Mouse (Mus musculus): ENCODE measurements around the gene Maml3. TPM values are rescaled to one million over a fixed set of nuclear protein-coding genes. Genes with fewer than 3 reads are reported as not detected.

The Maml3 gene
- polyA plus RNA-seq, 1 experiment from 2014 or later, result 0.65 TPM

DNA sequence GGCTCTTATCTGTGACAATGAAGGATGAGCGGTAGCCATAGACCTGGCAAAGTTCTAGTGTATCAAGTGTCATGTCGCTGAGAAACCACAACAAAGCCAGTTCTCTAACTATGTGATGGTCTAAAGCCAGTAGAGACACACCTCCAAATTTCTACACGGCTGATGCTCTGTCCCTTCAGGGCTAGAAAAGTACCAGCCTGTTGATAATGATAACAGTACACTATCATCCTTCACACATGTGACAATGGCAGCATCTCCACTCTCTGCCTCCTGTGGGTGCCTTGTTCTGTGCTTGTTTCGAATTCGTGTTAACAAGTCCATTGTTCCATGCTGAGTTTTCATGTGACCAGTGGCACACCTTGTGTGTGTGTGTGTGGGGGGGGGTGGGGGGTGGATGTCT is 180.2 kb downstream of the Maml3 start:
- no peak overlapping the region for H3K4me3 ChIP-seq (ENCODE audit: low read depth, low read length)
- DNase-seq, result no peak
- 0 out of 2 replicates have a peak, but pooled peaks cover 2% of the 10 kb centered on the region for H3K9me3 ChIP-seq (ENCODE audit: low read length)
- no peaks in the 10 kb centered on the region; the same call in 1 of the 2 replicates for H3K4me1 ChIP-seq (ENCODE audit: insufficient read depth)
- H3K27me3 ChIP-seq (ENCODE audit: insufficient read depth, low read length), result no peaks in the 10 kb centered on the region
- no peak for TF ChIP-seq CTCF (IDR thresholded peaks at IDR 0.05; ENCODE audit: low read depth)
- TF ChIP-seq EP300 (IDR thresholded peaks at IDR 0.05; ENCODE audit: low read depth), result no peak
- WGBS (ENCODE audit: insufficient replicate concordance), result 58% methylated on average over 5 of the region's 5 CpGs
- ATAC-seq, result no peak
- H3K4me2 ChIP-seq (ENCODE audit: low read depth, low read length), result no peak overlapping the region
- H3K36me3 ChIP-seq (replicated peaks; ENCODE audit: insufficient read depth, low read length), result no peaks in the 10 kb centered on the region
- no peak overlapping the region for H3K9ac ChIP-seq (replicated peaks)
- H3K27ac ChIP-seq (ENCODE audit: low read depth), result no peak overlapping the region

DNA sequence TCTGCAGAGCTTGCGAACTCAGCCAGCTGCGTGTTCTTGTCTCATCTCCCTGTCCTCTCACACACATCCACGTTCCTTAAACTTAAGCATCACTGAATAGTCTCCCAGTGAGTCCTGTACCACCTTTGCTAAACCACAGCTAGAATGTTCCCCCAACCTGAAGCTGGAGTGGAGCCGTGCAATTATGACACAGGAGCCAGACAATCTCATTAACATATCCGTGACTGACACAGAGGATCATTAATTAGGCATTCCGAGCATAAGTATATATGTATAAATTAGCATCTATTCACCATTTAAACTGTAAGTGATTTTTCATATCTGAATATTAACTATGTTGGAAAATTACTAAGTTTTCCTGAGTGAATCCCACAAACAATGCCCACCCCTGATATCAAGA is 181.1 kb downstream of the Maml3 start:
- ATAC-seq (no peak), DNase-seq (no peak)
- H3K9ac ChIP-seq (replicated peaks), result no peak overlapping the region
- H3K4me3 ChIP-seq (ENCODE audit: low read depth, low read length), result no peak overlapping the region
- H3K4me1 ChIP-seq (ENCODE audit: insufficient read depth), result no peaks in the 10 kb centered on the region; the same call in 1 of the 2 replicates
- no peaks in the 10 kb centered on the region for H3K27me3 ChIP-seq (ENCODE audit: insufficient read depth, low read length)
- no peak for TF ChIP-seq EP300 (IDR thresholded peaks at IDR 0.05; ENCODE audit: low read depth)
- TF ChIP-seq CTCF (IDR thresholded peaks at IDR 0.05; ENCODE audit: low read depth), result no peak
- 86% methylated on average over 6 of the region's 6 CpGs for WGBS (ENCODE audit: insufficient replicate concordance)
- 0 out of 2 replicates have a peak, but pooled peaks cover 2% of the 10 kb centered on the region for H3K9me3 ChIP-seq (ENCODE audit: low read length)
- no peak overlapping the region for H3K4me2 ChIP-seq (ENCODE audit: low read depth, low read length)
- no peaks in the 10 kb centered on the region for H3K36me3 ChIP-seq (replicated peaks; ENCODE audit: insufficient read depth, low read length)
- H3K27ac ChIP-seq (ENCODE audit: low read depth), result no peak overlapping the region

DNA sequence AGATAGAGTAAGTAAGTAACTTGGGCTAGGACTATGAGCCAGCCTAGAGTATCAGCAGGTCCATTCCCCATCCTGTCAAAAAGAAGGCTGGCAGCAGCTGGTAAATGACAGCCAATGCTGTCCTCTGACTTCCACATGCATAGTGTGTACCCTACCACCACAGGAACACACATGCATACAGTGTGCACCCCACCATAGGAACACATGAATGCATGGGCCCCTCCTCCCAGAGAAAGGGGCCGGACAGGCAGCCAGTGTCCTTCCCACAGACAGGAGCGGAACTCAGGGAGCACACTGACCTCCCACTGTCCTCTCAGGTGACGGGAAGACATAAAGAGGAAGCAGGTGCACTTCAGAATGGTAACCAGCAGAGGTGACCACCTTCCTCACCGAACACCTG is 188.0 kb downstream of the Maml3 start:
- Histone ChIP-seq H3K4me3 (ENCODE audit: low read depth, low read length) (no peak overlapping the region), H3K36me3 (replicated peaks; ENCODE audit: insufficient read depth, low read length) (no peaks in the 10 kb centered on the region), H3K9ac (replicated peaks) (no peak overlapping the region), H3K9me3 (ENCODE audit: low read length) (0 out of 2 replicates have a peak, but pooled peaks cover 2% of the 10 kb centered on the region), H3K27me3 (ENCODE audit: insufficient read depth, low read length) (no peaks in the 10 kb centered on the region), H3K4me2 (ENCODE audit: low read depth, low read length) (peak overlapping the region; percentile 53), H3K27ac (ENCODE audit: low read depth) (peak overlapping the region; percentile 72), H3K4me1 (ENCODE audit: insufficient read depth) (peaks cover 23% of the 10 kb centered on the region)
- TF ChIP-seq EP300 (IDR thresholded peaks at IDR 0.05; ENCODE audit: low read depth), result no peak
- DNase-seq, result peak; percentile 19
- WGBS (ENCODE audit: insufficient replicate concordance), result 63% methylated on average over 4 of the region's 4 CpGs
- ATAC-seq, result peak; percentile 38

DNA sequence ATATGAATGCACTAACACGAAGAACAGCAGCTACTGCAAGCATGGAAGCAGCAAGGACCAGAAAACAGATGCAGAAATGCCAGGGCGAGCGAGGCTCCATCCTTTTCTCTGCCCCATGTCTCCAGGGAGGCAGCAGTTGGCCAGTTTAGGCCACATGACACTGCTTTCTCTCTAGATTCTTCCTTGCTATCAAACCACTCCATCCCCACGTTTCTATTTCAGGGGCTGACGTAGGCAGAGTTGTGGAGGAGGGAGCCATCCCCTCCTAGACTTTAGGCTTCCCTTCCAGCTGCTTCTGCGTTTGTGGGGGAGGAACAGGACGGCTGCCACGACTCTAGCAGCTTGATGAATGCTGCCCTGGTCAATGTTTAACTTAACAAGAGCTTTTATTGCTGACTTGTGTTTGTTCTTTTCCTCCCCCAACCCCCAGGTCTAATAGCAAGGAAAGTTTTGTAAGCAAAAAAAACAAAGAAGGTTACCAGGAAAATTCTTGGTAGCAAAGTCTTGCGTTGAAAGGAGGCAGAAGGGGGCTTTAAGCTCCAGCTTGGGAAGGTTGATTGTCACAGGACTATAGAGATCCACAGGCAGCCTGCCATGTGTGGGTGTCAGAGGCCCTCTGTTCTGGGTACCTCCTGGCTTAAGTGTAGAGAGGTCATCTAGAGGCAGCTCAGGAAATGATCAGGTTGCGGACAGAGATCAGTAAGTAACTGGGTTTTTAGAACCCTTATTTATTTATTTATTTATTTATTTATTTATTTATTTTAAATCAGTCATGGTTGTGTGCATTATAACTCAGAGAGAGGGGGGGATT is 188.6 kb downstream of the Maml3 start:
- H3K27me3 ChIP-seq (ENCODE audit: insufficient read depth, low read length), result no peaks in the 10 kb centered on the region
- H3K9ac ChIP-seq (replicated peaks), result no peak overlapping the region
- H3K36me3 ChIP-seq (replicated peaks; ENCODE audit: insufficient read depth, low read length), result no peaks in the 10 kb centered on the region
- peak overlapping the region; percentile 53 for H3K4me2 ChIP-seq (ENCODE audit: low read depth, low read length)
- peak; percentile 76 for ATAC-seq
- TF ChIP-seq EP300 (IDR thresholded peaks at IDR 0.05; ENCODE audit: low read depth), result no peak
- no peak for TF ChIP-seq CTCF (IDR thresholded peaks at IDR 0.05; ENCODE audit: low read depth)
- H3K4me3 ChIP-seq (ENCODE audit: low read depth, low read length), result no peak overlapping the region
- DNase-seq, result peak; percentile 27
- 19% methylated on average over 10 of the region's 10 CpGs for WGBS (ENCODE audit: insufficient replicate concordance)
- peak overlapping the region; percentile 72 for H3K27ac ChIP-seq (ENCODE audit: low read depth)
- H3K4me1 ChIP-seq (ENCODE audit: insufficient read depth), result peaks cover 23% of the 10 kb centered on the region
- H3K9me3 ChIP-seq (ENCODE audit: low read length), result 0 out of 2 replicates have a peak, but pooled peaks cover 2% of the 10 kb centered on the region

DNA sequence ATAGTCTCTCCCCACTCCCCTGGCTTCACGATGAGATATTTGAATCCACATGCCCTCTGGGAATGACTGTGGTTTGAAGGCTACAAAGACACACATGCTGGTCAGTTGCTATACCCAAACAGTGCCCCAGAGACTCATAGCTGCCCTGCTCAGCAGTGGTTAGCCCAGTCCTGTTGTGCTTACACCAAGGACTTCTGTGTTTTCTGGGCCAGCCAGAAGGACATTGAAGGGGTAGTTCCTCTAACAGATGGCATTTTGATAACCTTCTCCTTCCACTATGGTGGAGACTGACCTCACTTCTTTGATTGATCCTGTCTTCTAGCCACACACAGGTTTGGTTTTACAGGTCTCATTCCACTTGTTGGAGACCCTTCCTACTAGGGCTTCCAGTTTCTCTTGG is 189.5 kb downstream of the Maml3 start:
- no peak for ATAC-seq
- no peak for DNase-seq
- H3K4me2 ChIP-seq (ENCODE audit: low read depth, low read length), result no peak overlapping the region

DNA sequence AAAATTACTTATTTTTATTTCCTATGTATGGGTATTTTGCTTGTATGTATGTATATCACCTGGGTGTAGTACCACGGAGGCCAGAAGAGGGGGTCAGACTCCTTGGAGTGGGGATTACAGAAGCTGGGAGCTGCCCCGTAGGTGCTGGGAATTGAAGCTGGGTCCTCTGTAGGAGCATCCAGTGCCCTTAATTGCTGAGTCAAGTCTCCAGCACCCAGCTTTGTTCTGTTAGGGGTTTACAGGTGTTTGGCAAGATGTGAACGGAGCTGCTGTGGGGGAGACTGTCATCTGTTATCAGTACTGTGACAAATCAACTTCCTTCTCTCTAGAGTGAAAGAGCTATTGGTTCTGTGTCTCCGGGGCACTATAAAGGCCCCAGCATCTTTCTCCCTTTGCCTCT is 190.0 kb downstream of the Maml3 start:
- Histone ChIP-seq H3K4me3 (ENCODE audit: low read depth, low read length) (no peak overlapping the region), H3K9ac (replicated peaks) (no peak overlapping the region), H3K9me3 (ENCODE audit: low read length) (no peaks in the 10 kb centered on the region), H3K27ac (ENCODE audit: low read depth) (no peak overlapping the region), H3K36me3 (replicated peaks; ENCODE audit: insufficient read depth, low read length) (no peaks in the 10 kb centered on the region), H3K4me1 (ENCODE audit: insufficient read depth) (peaks cover 23% of the 10 kb centered on the region), H3K4me2 (ENCODE audit: low read depth, low read length) (no peak overlapping the region), H3K27me3 (ENCODE audit: insufficient read depth, low read length) (no peaks in the 10 kb centered on the region)
- WGBS (ENCODE audit: insufficient replicate concordance), result 46% methylated on average over 4 of the region's 4 CpGs
- no peak for TF ChIP-seq EP300 (IDR thresholded peaks at IDR 0.05; ENCODE audit: low read depth)
- 0 out of 2 replicates have a peak, but pooled peaks have one; percentile 5 for TF ChIP-seq CTCF (IDR thresholded peaks at IDR 0.05; ENCODE audit: low read depth)
- no peak for DNase-seq
- ATAC-seq, result no peak

More for the DNA sequence above, 189.5 kb downstream of the Maml3 start:
- TF ChIP-seq CTCF (IDR thresholded peaks at IDR 0.05; ENCODE audit: low read depth), result no peak
- TF ChIP-seq EP300 (IDR thresholded peaks at IDR 0.05; ENCODE audit: low read depth), result no peak
- Histone ChIP-seq H3K27me3 (ENCODE audit: insufficient read depth, low read length) (no peaks in the 10 kb centered on the region), H3K9me3 (ENCODE audit: low read length) (0 out of 2 replicates have a peak, but pooled peaks cover 2% of the 10 kb centered on the region), H3K4me3 (ENCODE audit: low read depth, low read length) (no peak overlapping the region), H3K27ac (ENCODE audit: low read depth) (no peak overlapping the region), H3K4me1 (ENCODE audit: insufficient read depth) (peaks cover 23% of the 10 kb centered on the region), H3K36me3 (replicated peaks; ENCODE audit: insufficient read depth, low read length) (no peaks in the 10 kb centered on the region), H3K9ac (replicated peaks) (no peak overlapping the region)
- WGBS (ENCODE audit: insufficient replicate concordance), result 67% methylated on average over 1 of the region's 1 CpGs
